Mouse (Mus musculus) midbrain, embryonic 10.5 days (tissue): ENCODE measurements at regions not wholly inside any gene's neighbourhood (a gene's known extent, or its start where the extent isn't known, plus 50 kb on each side); places are given as distances from the start of the nearest gene placed in this dataset.
A peak's percentile ranks its signal among the peaks of the same experiment; 100 is the strongest.

Experiments used
- DNase-seq: peaks from one replicate; pipeline ENCODE4 v3.0.0-alpha.2; 2017; ENCODE audit warnings: low spot score
- H3K27ac ChIP-seq: fragments of 300-500 bp; sonication (generic); replicated peaks from 2 replicates; pipeline ENCODE4 v1.5.1; 2016; ENCODE audit warnings: mild to moderate bottlenecking
- H3K27me3 ChIP-seq: fragments of 300-500 bp; sonication (generic); 2 replicates; pipeline ENCODE4 v1.6.1; 2016; ENCODE audit warnings: low read depth, mild to moderate bottlenecking; ENCODE audit not compliant: poor library complexity, severe bottlenecking
- H3K36me3 ChIP-seq: fragments of 300-500 bp; sonication (generic); 2 replicates; pipeline ENCODE4 v1.6.1; 2016; ENCODE audit warnings: mild to moderate bottlenecking, moderate library complexity
- H3K4me1 ChIP-seq: fragments of 300-500 bp; sonication (generic); 2 replicates; pipeline ENCODE4 v1.6.1; 2016
- H3K4me3 ChIP-seq: fragments of 300-500 bp; sonication (generic); 2 replicates; pipeline ENCODE4 v1.5.1; 2016; ENCODE audit warnings: mild to moderate bottlenecking, moderate library complexity
- H3K9me3 ChIP-seq: fragments of 300-500 bp; sonication (generic); replicated peaks from 2 replicates; pipeline ENCODE4 v1.6.1; 2016; ENCODE audit warnings: mild to moderate bottlenecking
- WGBS: fragments of 180-500 bp; shearing (Covaris S2); methylation state at CpG from one replicate; pipeline ENCODE4 v1.1.7; 2016; 5-methylcytosine and 5-hydroxymethylcytosine counted together

DNA sequence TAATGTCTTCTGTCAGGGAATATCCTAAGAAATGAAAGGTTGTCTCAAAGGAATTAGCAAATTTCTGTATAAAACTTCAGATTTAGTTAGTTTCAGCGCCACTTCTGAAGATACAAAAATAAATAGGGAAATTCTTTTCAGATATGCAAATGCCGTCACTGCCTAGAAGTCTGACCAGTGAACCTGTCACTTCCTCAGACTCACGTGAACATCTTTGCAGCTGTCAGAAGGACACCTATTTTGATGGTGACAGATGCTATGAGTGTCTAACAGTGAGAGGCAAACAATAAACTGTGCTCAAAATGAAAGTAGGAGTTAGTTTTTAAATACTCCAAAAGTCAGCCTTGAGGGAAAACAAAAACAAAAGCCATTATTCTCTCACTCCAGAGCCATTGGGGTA, 57.5 kb upstream of the Igf1r start:
- Histone ChIP-seq H3K27ac (no peak overlapping the region), H3K9me3 (no peaks in the 10 kb centered on the region), H3K4me3 (no peak overlapping the region), H3K27me3 (no peaks in the 10 kb centered on the region), H3K4me1 (no peaks in the 10 kb centered on the region), H3K36me3 (no peaks in the 10 kb centered on the region)
- 88% methylated on average over 3 of the region's 3 CpGs for WGBS
- no peak for DNase-seq

DNA sequence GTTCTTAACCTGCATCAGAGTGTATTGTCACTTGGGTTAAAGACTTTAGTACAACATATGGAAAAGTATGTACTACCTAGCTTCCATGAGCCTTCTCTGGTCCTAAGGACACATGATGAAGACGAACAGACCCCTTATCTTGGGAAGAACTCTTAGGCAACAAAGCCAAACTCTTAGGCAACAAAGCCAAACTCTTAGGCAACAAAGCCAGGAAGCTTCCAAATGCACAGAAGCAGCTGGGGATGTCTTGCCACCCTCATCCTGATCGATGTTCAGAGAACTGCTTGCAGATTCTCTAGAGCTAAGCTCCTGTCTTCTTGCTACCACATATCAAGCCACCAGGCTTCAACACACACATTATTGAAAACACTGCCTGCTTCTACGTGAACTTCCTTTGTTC, 59.7 kb upstream of the Igf1r start:
- H3K27ac ChIP-seq, result no peak overlapping the region
- no peaks in the 10 kb centered on the region for H3K27me3 ChIP-seq
- WGBS, result 73% methylated on average over 3 of the region's 3 CpGs
- no peak overlapping the region for H3K4me3 ChIP-seq
- no peaks in the 10 kb centered on the region for H3K9me3 ChIP-seq
- no peaks in the 10 kb centered on the region for H3K4me1 ChIP-seq
- H3K36me3 ChIP-seq, result no peaks in the 10 kb centered on the region
- no peak for DNase-seq

DNA sequence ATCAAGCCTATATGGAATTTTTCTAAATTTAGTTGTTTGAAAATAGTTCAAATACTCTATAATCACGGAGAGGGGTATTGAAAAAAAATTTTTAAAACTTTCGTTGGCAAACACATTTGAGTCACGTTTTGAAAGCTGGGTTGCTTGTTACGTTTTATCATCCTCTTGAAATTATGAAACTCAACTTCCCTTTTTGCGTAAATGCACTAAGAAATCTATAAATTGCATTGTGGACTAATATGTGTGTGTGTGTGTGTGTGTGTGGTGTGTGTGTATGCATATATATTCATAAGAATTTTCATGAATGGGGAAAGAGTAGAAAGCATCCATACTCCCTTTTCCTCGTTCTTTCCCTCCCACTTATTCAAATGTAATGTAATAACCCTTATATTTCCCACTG, 69.6 kb upstream of the Igf1r start:
- Histone ChIP-seq H3K9me3 (no peaks in the 10 kb centered on the region), H3K4me1 (no peaks in the 10 kb centered on the region), H3K27me3 (no peaks in the 10 kb centered on the region), H3K27ac (no peak overlapping the region), H3K36me3 (no peaks in the 10 kb centered on the region), H3K4me3 (no peak overlapping the region)
- no peak for DNase-seq
- WGBS, result 86% methylated on average over 6 of the region's 6 CpGs

DNA sequence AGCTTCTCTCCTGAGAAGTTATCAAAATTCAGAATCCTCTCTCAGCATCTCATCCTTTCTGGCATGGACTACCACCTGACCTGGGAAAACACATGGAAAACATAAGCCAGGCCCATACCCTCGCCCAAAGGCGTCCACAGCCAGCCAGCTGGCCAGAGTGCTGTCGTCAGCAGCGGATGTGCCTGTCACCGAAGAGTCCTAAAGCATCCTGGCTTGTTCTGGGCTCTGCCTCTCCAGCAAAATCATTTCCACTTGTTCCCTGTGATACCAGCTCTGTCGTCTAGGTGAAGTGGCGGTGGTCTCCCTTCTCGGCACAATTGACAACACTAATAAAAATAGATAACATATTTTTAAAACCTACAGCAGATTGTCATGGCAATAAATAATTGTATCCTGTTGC, 70.0 kb upstream of the Igf1r start:
- Histone ChIP-seq H3K27me3 (no peaks in the 10 kb centered on the region), H3K4me1 (no peaks in the 10 kb centered on the region)
- 86% methylated on average over 8 of the region's 8 CpGs for WGBS

DNA sequence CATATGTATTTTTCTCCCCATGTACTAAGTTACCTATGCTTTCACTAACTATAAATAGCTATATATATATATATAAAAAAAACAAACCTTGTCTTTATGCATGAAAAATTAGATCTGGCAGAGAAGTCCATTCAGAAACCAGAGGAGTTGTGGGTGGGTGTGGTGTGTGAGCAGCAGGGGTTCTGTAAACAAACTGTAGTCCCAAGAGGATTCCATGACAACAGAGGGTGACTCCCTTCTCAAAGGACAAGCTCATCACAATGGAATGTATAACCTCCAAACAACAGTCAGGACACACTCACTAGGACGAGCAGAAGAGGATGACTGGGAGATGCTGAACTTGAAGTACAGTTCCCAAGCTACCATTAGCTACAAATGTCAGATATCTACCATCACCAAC, 74.4 kb upstream of the Igf1r start:
- H3K9me3 ChIP-seq, result no peaks in the 10 kb centered on the region
- no peaks in the 10 kb centered on the region for H3K4me1 ChIP-seq
- DNase-seq, result no peak
- WGBS, result 56% methylated on average over 1 of the region's 1 CpGs
- H3K36me3 ChIP-seq, result no peaks in the 10 kb centered on the region
- H3K27me3 ChIP-seq, result no peaks in the 10 kb centered on the region
- H3K27ac ChIP-seq, result no peak overlapping the region
- H3K4me3 ChIP-seq, result no peak overlapping the region

More for the DNA sequence above, 70.0 kb upstream of the Igf1r start:
- H3K36me3 ChIP-seq, result no peaks in the 10 kb centered on the region
- no peak overlapping the region for H3K27ac ChIP-seq
- no peak overlapping the region for H3K4me3 ChIP-seq
- DNase-seq, result no peak
- no peaks in the 10 kb centered on the region for H3K9me3 ChIP-seq

DNA sequence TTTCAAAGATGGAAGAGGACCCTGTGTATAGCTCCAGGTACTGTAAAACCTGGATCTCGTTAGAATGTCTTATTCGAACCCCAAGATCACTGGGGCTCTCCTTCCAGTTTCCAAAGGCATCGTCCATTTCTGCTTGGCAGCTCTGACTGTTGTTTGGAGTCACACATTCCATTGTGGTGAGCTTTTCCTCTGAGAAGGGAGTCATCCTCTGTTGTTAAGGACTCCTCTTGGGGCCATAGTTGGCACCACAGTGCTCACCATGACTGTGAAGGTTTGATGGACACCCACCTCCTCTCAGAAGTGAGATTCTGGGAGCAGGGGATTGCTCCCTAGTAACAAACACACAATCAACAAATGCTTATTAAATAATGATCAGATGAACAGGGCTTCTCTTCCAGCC, 75.0 kb upstream of the Igf1r start:
- Histone ChIP-seq H3K9me3 (no peaks in the 10 kb centered on the region), H3K4me3 (no peak overlapping the region), H3K27me3 (no peaks in the 10 kb centered on the region), H3K36me3 (no peaks in the 10 kb centered on the region), H3K4me1 (no peaks in the 10 kb centered on the region), H3K27ac (no peak overlapping the region)
- no peak for DNase-seq
- 84% methylated on average over 3 of the region's 3 CpGs for WGBS

DNA sequence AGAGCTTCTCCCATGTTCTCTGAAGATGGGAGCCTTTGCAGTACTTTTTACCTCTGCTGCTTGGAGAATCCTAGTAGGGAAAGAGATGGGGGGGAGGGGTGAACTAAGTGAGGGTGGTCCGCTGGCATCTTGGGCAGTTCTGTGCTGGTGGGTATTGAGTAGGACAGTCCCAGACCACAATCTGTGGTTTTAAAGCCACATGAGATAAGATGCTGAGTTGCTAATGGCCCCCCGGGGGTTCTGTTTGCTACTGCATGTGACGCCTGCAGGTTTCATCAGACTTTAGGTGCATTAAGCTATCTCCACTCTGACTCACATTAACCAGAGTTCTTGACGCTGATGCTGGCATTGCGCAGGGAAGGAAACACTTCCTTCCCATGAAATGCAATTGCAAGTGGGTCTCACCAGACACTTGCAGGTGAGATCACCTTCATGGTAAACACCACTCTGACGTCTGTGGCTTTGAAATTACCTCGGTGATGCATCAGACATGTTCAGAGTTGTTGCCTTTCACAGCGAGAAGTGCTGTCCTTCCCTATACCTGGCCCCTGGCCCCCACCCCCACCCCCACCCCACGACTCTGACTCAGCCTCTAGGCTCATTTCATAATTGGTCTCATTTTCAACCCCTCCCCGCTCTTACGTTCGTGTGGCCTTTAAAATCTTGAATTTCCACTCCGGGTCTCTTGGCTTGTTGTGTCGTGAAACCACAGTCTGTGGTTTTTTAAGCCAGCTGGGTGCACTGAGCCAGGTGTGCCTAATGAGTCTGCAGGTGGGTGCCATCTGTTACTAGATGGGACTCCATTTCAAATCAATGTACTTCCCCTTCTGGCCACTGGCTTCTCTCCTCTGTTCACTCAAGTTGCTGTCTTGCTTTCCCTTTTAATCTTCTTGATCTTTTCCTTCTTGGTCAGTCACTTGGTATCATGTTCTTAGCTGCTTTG, 94.8 kb upstream of the Synm start:
- H3K4me1 ChIP-seq, result peaks cover 5% of the 10 kb centered on the region
- H3K4me3 ChIP-seq, result no peak overlapping the region
- no peaks in the 10 kb centered on the region for H3K9me3 ChIP-seq
- H3K36me3 ChIP-seq, result no peaks in the 10 kb centered on the region
- H3K27me3 ChIP-seq, result peaks cover 7% of the 10 kb centered on the region
- no peak for DNase-seq
- no peak overlapping the region for H3K27ac ChIP-seq
- WGBS, result 78% methylated on average over 14 of the region's 14 CpGs

DNA sequence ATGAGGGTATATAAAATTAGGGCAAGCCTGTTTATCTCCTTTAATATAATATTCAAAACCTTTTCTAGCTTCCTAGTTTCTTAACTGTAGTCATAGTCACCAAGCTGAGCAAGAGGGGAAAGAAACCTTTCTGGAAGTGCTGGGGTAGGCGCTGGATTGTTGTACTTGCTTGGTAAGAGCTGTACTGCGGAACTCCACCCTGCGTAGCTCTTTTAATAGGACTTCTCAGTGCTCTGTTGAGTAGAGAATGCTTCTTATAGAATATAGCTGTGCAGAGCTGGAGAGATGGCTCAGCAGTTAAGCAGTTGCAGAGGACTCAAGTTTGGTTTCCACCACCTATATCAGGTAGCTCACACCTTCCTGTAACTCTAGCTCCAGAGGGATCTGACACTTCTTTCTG, 93.3 kb upstream of the Synm start:
- H3K9me3 ChIP-seq, result no peaks in the 10 kb centered on the region
- no peak for DNase-seq
- peaks cover 16% of the 10 kb centered on the region for H3K4me1 ChIP-seq
- H3K27ac ChIP-seq, result no peak overlapping the region
- 99% methylated on average over 3 of the region's 3 CpGs for WGBS
- no peaks in the 10 kb centered on the region for H3K36me3 ChIP-seq
- no peak overlapping the region for H3K4me3 ChIP-seq
- H3K27me3 ChIP-seq, result peaks cover 16% of the 10 kb centered on the region

DNA sequence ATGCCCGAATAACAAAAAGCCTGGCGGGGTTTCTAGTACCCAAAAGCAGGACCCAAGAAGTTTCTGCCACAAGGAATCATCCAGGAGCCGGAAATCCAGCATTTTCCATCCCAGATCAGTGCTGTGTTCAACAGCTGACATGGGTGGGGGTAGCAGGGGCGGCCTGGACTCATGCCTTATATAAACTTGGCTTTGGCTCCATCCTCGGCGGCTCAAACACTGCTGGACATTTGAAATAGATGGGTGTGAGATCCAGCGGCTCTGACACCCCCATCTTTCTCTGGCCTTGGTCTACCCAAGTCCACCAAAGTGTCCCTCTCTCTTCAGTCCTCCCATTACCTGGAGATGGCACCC, 89.9 kb upstream of the Synm start:
- no peak for DNase-seq
- Histone ChIP-seq H3K27ac (peak overlapping the region; percentile 88), H3K4me1 (peaks cover 35% of the 10 kb centered on the region), H3K4me3 (peak overlapping the region; percentile 66), H3K9me3 (no peaks in the 10 kb centered on the region), H3K27me3 (peaks cover 39% of the 10 kb centered on the region), H3K36me3 (no peaks in the 10 kb centered on the region)
- WGBS, result 15% methylated on average over 7 of the region's 7 CpGs

DNA sequence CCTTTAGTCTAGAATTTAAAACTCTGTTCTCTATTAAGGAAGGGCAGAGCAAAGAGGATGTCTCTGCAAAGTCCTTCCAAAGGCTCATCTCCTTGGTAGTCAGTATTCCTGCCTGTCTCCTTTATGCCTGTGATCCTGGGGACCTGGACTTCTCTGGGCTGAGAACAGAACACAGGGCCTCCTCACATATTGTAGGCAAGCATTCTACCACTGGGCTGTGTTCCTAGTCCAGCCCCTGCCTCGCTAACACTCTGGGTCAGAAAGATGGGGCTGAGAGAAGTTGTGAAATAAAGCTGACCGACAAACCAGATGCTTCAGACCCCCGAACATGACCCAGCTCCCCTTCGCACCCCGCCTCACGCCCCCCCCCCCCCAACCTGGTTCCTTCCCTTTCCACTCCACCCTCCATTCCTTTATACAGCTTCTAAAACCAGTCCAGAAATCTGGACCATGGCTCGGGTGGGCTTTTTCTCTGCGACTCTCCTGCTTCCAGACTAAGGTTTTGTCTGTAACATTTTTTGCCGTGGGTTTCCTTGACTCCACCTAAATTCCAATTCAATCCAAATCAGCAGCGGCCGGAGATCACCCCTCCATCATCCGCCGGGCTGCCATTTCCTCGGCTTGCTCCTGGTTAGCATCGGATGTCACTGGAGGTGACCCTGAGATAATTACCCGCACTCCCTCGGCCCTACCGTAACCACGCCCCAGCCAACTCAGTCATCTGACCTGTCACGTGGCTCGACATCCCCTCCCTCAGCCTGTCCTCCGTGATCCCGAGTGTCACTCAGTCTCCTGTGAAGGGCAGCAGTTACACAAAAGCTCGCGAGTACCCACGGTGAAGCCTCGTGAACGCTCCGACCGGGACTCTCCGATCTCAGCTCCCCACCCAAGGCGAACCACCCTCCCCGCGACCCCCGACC, 89.3 kb upstream of the Synm start:
- no peaks in the 10 kb centered on the region for H3K9me3 ChIP-seq
- peak overlapping the region; percentile 88 for H3K27ac ChIP-seq
- peaks cover 35% of the 10 kb centered on the region for H3K4me1 ChIP-seq
- DNase-seq, result peak; percentile 84
- H3K36me3 ChIP-seq, result no peaks in the 10 kb centered on the region
- 2% methylated on average over 35 of the region's 35 CpGs for WGBS
- peak overlapping the region; percentile 66 for H3K4me3 ChIP-seq
- peaks cover 39% of the 10 kb centered on the region for H3K27me3 ChIP-seq

DNA sequence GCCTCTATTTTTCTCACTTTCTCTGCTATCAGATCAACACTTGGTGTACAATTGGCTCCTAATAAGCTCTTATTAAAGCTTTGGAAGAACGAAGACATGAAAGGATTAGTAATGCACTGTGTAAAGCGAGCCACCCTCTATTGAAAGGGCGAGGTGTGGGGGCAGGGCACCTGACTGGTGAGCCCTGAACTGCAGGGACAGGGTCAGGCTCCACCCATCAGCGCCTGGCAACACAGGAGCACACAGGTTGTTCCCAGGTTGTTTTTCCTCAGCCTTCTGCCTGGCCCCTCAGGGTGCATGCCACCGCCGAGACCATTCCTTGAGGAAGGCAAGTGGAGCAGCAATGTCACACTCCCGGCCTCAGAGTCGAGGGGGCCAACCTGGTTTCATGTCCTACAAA, 87.3 kb upstream of the Synm start:
- Histone ChIP-seq H3K9me3 (no peaks in the 10 kb centered on the region), H3K27ac (no peak overlapping the region), H3K27me3 (peaks cover 39% of the 10 kb centered on the region), H3K36me3 (no peaks in the 10 kb centered on the region), H3K4me3 (no peak overlapping the region), H3K4me1 (peaks cover 35% of the 10 kb centered on the region)
- WGBS, result 2% methylated on average over 8 of the region's 8 CpGs
- no peak for DNase-seq

DNA sequence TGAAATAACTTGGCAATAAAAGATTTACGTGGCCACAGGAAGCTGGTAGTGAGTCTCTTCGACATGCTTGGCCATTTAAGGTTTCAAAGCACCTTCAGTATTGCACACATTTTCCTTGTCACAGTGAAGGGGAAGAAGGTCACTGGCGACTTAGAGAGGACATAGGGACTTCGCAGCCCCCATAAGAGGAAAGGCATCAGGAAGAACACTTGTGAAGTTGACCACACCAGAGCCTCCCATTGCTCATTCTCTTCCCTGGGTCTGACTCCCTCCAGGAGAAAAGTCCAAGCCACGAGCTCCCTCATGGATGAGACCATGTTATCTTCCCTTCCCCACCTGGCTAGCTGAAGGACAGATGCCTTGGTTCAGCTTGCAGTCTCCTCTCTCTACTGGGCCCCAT, 77.4 kb upstream of the Synm start:
- no peaks in the 10 kb centered on the region for H3K27me3 ChIP-seq
- H3K9me3 ChIP-seq, result no peaks in the 10 kb centered on the region
- no peak overlapping the region for H3K4me3 ChIP-seq
- WGBS, result 89% methylated on average over 5 of the region's 5 CpGs
- DNase-seq, result no peak
- H3K4me1 ChIP-seq, result no peaks in the 10 kb centered on the region
- no peak overlapping the region for H3K27ac ChIP-seq
- no peaks in the 10 kb centered on the region for H3K36me3 ChIP-seq
